Mouse (Mus musculus) thymus, adult 2 months (tissue): ENCODE results near the gene Katnbl1.

ENCODE experiments used
- CTCF ChIP-seq: fragments of 200-500 bp; IDR thresholded peaks from 2 replicates; pipeline ENCODE4 v1.5.1; 2012; ENCODE audit warnings: mild to moderate bottlenecking, control low read depth, low read length, moderate library complexity, borderline replicate concordance; ENCODE audit not compliant: control insufficient read depth, poor library complexity, insufficient read depth; ENCODE audit errors: extremely low read depth
- POLR2A ChIP-seq: fragments of 200-500 bp; IDR thresholded peaks from 2 replicates; pipeline ENCODE4 v1.6.1; 2012; ENCODE audit warnings: mild to moderate bottlenecking, low read length, control low read depth, moderate library complexity; ENCODE audit not compliant: control insufficient read depth, poor library complexity, insufficient read depth; ENCODE audit errors: extremely low read depth

DNA sequence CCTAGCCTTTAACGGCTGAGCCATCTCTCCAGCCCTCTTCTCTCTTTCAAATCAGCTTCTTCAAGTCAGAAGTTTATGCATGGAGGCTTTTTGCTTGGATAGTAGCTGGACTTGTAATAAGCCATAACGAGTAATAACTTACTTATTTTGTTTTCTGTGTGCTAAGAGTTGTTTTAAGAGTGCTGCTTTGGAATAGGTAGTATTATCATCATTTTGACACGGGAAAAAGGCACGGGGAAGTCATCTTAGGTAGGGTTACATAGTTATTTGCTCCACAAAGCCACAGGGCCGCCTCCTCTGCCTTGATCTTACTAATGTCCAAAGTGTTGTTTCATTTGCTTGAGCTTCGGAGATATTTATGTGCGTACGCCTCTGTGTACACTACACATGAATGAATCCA is 1.1 kb downstream of the Katnbl1 start:
- no peak for TF ChIP-seq CTCF
- TF ChIP-seq POLR2A: no peak
